Mouse (Mus musculus) lung, postnatal 0 days (tissue): ENCODE measurements around the gene Zfp704.

Experiments used
- CTCF ChIP-seq: IDR thresholded peaks from 2 replicates; pipeline ENCODE4 v1.5.1; 2016; ENCODE audit warnings: antibody characterized with exemption, mild to moderate bottlenecking
- EP300 ChIP-seq: IDR thresholded peaks from 2 replicates; pipeline ENCODE4 v1.6.1; 2016; ENCODE audit warnings: antibody characterized with exemption, mild to moderate bottlenecking, control low read depth

DNA sequence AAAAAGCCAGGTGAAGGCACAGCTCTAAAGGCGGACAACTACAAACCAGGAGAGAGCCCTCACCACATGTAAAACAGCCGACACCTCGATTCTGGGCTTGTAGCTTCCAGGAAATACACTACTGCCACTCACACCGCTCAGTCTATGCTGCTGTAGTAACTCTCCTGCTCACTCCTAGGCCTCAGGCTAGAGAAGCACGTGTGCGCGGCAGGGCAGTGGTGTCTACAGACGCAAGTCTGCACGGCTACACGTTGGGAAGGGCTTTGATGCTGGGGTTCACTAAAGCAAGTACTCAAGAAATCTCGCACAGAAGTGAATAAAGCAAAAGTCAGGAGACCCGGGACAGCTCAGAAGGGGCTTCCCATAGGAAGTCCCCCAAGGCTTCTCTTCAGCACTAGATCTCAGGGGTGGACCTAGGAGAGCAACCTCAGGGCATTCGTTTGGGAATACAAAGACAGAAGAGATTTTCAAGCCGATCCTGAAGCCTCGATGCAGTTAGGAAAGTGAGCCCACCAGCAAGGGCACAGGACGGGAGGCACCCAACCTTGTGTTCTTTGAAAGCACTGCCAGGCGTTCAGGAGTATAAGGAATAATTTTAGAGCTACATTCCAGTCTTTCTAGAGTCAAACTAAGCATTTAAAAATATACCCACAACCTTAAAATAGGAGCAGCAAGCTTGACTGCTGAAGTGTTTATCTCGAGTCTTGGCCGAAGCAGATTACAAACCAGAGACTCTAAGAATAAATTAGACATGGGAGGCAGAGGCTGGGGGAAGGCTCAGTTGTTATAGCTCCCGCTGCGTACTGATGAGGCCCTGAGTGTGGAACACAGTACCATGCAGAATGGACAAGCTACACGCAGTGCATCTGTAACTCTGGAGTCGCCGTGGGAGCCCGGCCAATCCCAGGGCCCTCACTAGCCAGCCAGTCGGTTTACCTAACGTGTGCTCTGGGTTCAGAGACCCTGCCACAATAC is 168.0 kb downstream of the Zfp704 start:
- TF ChIP-seq CTCF: no peak
- no peak for TF ChIP-seq EP300
